Mouse (Mus musculus) CH12F3 (cell line): ENCODE measurements around the gene Gnai3.

Experiments
- in situ Hi-C: fragments of 300-500 bp; cut with MboI; formaldehyde crosslinking; loops from 2 replicates; pipeline ENCODE4 v1.14.3; 2020; ENCODE audit warnings: low sequenced_read_pairs

Gene Gnai3

DNA sequence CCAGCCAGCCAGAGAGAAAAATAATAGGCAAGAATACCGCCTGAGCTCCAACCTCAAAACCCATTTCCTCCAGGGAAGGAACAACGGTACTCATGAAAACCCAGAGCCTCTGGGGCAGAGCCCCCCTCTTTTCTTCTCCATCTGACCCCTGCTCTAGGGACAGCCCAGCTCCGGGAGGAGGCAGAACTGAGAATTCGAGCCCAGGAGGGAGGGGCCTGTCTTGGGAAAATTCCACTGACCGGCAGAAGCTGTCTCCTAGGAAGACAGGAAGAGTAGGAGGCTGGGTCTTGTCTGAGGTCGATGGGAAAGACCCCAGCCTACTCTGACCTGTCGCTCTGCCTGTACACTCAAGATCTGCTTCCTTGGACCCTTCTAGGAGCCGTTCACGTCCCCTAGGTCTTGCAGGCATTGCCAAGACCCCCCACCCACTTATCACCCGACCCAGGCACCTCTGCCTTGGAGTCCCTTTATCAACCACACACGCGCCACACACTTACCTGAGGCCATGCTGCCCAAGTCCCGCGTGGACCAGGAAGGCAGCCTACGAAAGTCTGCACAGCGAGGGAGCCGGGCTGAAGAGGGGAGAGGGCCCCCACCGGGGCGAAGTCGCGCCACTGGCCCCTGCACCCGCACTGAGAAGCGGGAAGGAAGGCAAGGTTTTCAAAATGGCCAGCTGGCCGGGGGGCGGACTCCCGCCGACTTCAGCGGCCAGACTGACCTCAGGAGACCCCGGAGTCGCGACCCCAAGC, 60.1 kb downstream of the Gnai3 start:
- in situ Hi-C loops = loop anchor here (10.0 kb wide), 1 partner anchor 59 kb away; the partner anchor contains the start of gene Gnai3

GRCm38 (mm10) chr3:108085281-108085720, 60.6 kb downstream of the Gnai3 start:
- in situ Hi-C loops = loop anchor here (10.0 kb wide), 1 partner anchor 60 kb away; the partner anchor contains the start of gene Gnai3

- in situ Hi-C loops = loop anchor here (10.0 kb wide), 1 partner anchor 60 kb away; the partner anchor contains the start of gene Gnai3
Observed at GRCm38 (mm10) chr3:108084767-108085270, 61.1 kb downstream of the Gnai3 start.

DNA sequence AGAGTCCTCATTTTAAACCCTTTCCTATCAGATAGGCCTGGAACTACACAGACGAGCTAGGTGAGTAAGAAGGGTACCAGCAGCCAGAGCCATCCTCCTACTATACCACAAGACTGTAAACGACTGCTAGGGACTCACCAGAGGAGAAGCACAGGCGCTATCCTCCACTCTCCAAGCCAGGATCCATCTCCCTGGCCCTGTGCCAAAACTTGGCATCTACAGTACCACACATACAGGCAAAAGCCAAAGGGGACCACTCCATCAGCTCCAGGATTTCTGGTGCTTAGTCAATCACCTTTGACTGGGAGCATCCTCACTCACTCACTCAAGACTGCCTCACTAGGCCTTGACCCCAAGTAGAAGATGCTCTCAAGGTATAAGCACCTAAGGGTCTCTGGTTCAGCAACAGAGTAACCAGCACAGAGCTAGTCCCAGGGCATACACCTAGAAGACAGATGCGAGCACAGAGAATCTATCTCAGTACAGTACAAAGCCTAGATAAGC, 62.0 kb downstream of the Gnai3 start:
- in situ Hi-C loops = loop anchor here (10.0 kb wide), 1 partner anchor 61 kb away; the partner anchor contains the start of gene Gnai3

- in situ Hi-C loops = loop anchor here (10.0 kb wide), 1 partner anchor 62 kb away; the partner anchor contains the start of gene Gnai3
Observed at GRCm38 (mm10) chr3:108083161-108083560, 62.8 kb downstream of the Gnai3 start.

DNA sequence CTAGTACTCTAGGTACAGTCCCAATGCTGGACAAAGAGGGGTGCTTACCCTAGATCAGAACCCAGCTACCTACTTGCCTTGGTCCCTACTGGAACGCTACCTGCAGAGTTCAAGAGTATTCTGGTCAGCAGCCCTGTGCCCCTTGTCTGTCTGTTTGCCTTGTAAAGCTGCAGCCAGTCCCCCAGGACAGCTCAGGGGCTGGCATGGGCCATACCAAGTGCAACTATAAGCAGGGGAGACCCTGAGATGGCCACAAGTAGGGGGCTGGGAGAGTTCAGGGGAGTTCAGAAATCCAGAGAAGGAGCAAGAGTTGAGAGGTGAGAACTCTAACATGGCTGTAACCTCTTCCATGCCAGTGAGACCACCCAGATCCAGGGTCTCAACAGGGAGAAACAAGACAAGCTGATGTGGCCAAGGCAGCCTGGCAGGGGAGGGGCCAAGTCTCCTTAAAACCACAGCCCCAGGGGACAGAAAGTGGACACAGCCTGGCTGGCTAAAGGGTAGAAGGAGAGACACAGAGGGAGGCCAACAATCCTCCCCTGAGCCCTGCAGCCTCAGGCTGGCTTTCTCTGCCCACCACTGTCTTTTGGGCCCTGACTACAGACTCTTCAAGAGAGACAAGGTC, 63.6 kb downstream of the Gnai3 start:
- in situ Hi-C loops = loop anchor here (10.0 kb wide), 1 partner anchor 62 kb away; the partner anchor contains the start of gene Gnai3

- in situ Hi-C loops = loop anchor here (10.0 kb wide), 1 partner anchor 63 kb away; the partner anchor contains the start of gene Gnai3
Observed at GRCm38 (mm10) chr3:108081681-108082080, 64.3 kb downstream of the Gnai3 start.

DNA sequence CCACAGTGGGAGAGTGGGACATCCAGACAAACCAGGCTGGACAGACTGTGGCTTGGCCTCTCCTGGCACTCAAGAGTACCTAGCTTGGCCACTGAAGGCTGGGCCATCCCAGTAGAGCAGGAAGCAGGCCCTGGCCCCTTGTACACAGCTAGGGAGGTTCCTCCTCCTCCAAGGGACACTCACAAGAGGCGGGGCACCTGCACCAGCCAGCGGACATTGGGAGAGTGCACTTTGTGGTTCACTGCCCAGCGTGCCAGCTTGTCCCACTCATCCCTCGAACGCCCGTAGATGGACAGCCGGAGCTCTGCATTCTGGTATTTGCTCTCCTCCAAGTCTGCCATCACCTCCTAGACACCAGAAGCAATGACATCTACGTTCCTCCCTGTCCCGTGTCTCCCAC, 69.1 kb downstream of the Gnai3 start:
- in situ Hi-C loops = no loop called here

- in situ Hi-C loops = no loop called here
Observed at GRCm38 (mm10) chr3:108072983-108073569, 72.9 kb downstream of the Gnai3 start.

DNA sequence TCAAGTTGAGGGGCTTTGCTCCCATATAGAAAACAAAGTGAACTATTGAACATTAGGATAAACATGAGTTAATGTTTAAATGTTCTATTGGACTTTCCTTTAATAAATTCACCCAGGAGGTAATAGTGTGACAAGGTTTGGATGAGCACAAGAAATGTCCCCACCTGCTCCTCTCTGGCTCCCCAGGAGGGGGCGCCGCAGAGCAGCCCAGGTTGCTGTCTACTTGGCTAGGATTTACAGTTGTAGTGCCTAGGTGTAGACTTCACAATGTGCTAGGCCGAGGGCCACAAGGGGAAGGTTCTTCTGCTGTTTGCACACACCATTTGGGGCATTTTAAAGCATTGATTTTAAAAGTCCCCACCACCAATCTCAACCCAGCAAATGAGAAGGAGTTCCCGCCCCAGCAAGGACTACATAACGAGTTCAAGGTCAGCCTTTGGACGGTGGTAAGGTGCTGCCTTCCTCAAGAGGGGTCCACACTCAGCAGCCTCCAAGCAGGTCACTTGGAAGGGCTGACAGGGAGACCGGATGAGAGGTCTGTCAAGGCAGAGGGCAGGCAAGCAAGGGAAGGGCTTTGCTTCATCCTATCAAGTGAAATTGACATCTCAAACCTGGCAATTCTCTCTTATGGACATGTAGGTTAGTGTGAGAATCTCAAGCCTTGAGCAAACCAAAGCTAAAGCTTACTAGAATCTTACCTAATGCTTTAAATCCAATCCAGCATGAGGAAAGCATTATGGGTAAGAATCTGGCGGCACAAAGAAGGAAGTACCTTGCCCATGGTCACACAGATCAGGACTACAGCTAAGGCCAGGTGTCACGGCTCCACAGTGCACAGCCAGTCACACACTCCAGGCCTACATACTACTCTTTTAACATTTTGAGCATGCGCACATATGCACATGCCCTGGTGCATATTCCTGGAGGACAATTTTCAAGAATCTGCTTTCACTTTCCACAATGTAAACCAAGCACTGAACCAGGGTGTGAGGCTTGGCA, 75.4 kb downstream of the Gnai3 start:
- in situ Hi-C loops = no loop called here

GRCm38 (mm10) chr3:108069231-108069870, 76.6 kb downstream of the Gnai3 start:
- in situ Hi-C loops = no loop called here

DNA sequence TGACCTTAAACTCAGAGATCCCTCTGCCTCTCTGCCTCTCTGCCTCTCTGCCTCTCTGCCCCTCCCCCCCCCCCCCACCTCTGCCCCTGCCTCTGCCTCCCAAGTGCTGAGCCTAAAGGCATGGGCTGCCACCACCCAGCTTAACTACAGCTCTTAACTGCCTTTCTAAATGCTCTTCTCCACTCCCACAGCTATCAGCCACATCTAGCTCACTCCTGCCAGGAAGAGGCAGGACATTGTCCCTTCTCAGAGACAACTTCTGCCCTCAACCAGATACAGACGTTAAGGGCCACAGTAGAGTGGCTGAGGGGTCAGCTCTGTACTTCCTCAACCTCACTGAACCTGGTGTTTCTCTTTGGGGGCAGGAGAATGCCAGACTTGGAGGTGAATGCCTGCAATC, 77.1 kb downstream of the Gnai3 start:
- in situ Hi-C loops = no loop called here

GRCm38 (mm10) chr3:108067370-108067934, 78.5 kb downstream of the Gnai3 start:
- in situ Hi-C loops = no loop called here

- in situ Hi-C loops = no loop called here
Observed at GRCm38 (mm10) chr3:108065551-108065950, 80.4 kb downstream of the Gnai3 start.

- in situ Hi-C loops = no loop called here
Observed at GRCm38 (mm10) chr3:108064672-108065071, 81.3 kb downstream of the Gnai3 start.

GRCm38 (mm10) chr3:108062648-108063047, 83.3 kb downstream of the Gnai3 start:
- in situ Hi-C loops = no loop called here

DNA sequence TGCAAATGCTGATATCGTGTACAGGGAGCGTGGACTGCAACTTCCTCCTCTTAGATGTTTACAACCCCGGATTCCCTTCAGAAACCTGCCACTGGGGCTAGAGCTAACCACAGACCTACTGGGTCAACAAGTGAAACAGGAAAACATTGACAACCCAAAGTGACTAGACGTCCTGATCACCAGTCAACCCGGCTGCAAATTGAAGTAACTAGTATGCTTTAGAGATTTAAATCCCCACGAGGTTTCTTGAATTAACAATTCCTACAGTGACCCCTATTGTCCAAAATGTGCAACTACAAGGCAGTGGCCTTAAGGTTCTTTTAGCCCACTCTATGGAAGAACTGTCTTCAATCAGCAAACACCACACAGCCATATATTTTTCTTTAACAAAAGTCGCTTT, 84.5 kb downstream of the Gnai3 start:
- in situ Hi-C loops = no loop called here
